Mouse (Mus musculus): Measurements from ENCODE around the gene Dhrs13. TPM values are rescaled to one million over a fixed set of nuclear protein-coding genes. Genes with fewer than 3 reads are reported as not detected.
"Not testable (repeated sequence)": the region's sequence is repeated elsewhere in the genome, so short reads cannot be mapped to it uniquely, and the experiment has no call there.

Dhrs13 gene
- polyA plus RNA-seq, 1 experiment from 2014 or later: 17.9 TPM

DNA sequence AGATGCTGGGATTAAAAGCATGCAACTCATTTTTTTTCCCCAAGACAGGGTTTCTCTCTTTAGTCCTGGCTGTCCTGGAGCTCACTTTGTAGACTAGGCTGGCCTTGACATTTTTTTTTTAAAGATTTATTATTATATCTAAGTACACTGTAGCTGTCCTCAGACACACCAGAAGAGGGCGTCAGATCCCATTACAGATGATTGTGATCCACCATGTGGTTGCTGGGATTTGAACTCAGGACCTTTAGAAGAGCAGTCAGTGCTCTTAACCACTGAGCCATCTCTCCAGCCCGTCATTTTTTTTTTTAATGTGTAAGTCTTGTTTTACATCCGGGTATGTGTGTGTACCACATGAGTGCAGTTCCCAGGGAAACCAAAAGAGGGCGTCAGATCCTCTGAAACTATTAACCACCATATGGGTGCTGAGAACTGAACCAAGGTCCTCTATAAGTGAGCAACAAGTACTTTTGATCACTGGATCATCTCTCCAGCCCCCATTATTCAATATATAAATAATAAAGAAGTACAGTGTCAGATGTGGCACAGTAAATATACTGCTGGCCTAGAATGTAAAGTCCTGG lies 10.3 kb downstream of the Dhrs13 start:
- DNase-seq (ENCODE audit: low read depth, low spot score); CTCF ChIA-PET; in situ Hi-C loops (cut with MboI; ENCODE audit: low pct_unique_long_range_greater_than_20kb); ATAC-seq; POLR2A ChIA-PET; H3K27me3 ChIP-seq: not testable (repeated sequence)
- TF ChIP-seq CTCF (IDR thresholded peaks at IDR 0.05): peak; percentile 50

GRCm38 (mm10) chr11:78044758-78045251 lies 12.7 kb downstream of the Dhrs13 start:
- no peak for TF ChIP-seq CTCF (IDR thresholded peaks at IDR 0.05)
- POLR2A ChIA-PET: interaction anchor here (0.6 to 2.0 kb wide), 6 partner anchors 13 to 119 kb away, joined by 3 to 4 read pairs (median 3); no protein-coding TSS in a partner anchor
- CTCF ChIA-PET: interaction anchor here (1.2 to 1.6 kb wide), 3 partner anchors 12 to 131 kb away, joined by 3 to 8 read pairs (median 5); no protein-coding TSS in a partner anchor
- no peaks in the 10 kb centered on the region for H3K27me3 ChIP-seq
- ATAC-seq (peak; percentile 47), DNase-seq (ENCODE audit: low read depth, low spot score) (no peak)
- in situ Hi-C loops (cut with MboI; ENCODE audit: low pct_unique_long_range_greater_than_20kb): no loop called here

GRCm38 (mm10) chr11:78048637-78049036 lies 16.6 kb downstream of the Dhrs13 start:
- ATAC-seq; POLR2A ChIA-PET; in situ Hi-C loops (cut with MboI; ENCODE audit: low pct_unique_long_range_greater_than_20kb); H3K27me3 ChIP-seq; DNase-seq (ENCODE audit: low read depth, low spot score): not testable (repeated sequence)
- CTCF ChIA-PET: interaction anchor here (1.0 kb wide), 1 partner anchor 29 kb away, joined by 3 read pairs; no protein-coding TSS in a partner anchor

GRCm38 (mm10) chr11:78053078-78053477 lies 21.0 kb downstream of the Dhrs13 start:
- ChIA-PET CTCF (no interaction called here), POLR2A (interaction anchor here (0.5 to 0.6 kb wide), 2 partner anchors 13 to 110 kb away, joined by 3 read pairs; no protein-coding TSS in a partner anchor)

DNA sequence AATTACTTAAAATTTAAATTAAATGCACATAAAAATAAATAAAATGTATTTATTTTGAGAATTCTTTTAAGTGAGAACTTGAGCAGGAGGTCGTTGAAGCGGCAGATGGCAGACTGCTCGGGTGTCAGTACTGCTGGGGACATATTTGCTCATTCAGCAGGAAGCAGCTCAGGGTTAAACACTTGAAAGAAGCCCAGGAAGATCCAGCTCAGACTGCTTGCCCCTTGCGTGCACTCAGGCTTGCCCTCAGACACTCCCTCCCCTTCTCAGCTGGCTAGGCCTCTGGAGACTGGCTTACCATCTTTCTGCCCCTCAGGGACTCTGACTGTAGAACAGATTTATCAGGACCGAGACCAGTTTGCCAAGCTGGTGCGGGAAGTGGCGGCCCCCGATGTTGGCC lies 24.9 kb downstream of the Dhrs13 start:
- no peak for DNase-seq (ENCODE audit: low read depth, low spot score)
- no peak for ATAC-seq
- POLR2A ChIA-PET: interaction anchor here (0.6 to 1.2 kb wide), 2 partner anchors 23 to 53 kb away, joined by 3 read pairs; partner anchors contain the start of gene Eral1
- in situ Hi-C loops (cut with MboI; ENCODE audit: low pct_unique_long_range_greater_than_20kb): loop anchor here (5.0 kb wide), 1 partner anchor 100 kb away; no protein-coding TSS in a partner anchor
- no peak for TF ChIP-seq CTCF (IDR thresholded peaks at IDR 0.05)
- CTCF ChIA-PET: interaction anchor here (1.0 to 1.3 kb wide), 2 partner anchors 116 to 120 kb away, joined by 3 read pairs; partner anchors contain the start of genes Nek8 and Tlcd1
- no peaks in the 10 kb centered on the region for H3K27me3 ChIP-seq

More at GRCm38 (mm10) chr11:78053078-78053477, 21.0 kb downstream of the Dhrs13 start:
- in situ Hi-C loops (cut with MboI; ENCODE audit: low pct_unique_long_range_greater_than_20kb): no loop called here
- TF ChIP-seq CTCF (IDR thresholded peaks at IDR 0.05): no peak
- ATAC-seq (no peak), DNase-seq (ENCODE audit: low read depth, low spot score) (no peak)
- no peaks in the 10 kb centered on the region for H3K27me3 ChIP-seq

DNA sequence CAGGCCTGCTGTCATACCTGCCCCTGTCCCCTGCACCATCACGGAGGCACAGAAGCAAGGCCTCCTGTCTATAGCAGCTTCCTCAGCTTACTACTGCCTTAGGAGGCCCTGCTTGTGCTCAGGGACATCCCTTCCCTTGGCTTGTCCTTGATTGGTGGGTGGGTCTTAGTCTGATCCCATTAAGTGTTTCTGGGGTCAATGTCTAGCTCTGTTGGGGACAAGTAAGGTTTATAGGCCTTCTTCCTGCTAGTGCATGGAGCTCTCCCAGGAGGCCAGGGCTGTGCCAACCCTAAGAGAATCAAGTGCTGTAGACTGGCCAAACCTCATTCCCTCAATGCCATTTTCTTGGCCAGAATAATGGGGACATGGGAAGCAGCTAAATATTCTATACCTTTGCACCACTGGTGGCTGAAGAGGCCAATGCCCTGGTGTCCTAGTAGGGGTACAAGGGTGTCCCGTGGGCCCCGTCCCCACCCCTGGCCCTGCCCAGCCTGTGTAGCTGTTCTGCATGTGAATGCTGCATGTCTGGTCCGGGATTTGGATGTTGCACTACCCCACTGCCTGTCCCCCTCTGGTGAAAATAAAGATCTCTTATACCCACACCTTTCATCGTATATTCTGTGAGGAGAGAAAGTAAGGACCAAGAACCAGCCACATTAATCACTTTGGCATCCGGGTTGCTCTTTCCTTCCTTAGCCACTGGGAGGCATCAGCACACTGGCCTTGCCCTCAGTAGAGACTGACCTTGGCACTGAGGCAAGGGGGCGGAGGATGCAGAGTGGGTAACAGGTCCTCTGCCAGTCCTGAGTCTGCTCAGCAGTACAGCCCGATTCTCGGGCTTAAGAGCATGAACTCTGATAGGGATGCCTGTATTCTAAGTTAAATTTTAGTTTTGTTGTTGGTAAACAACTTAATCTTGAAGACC lies 28.0 kb downstream of the Dhrs13 start:
- DNase-seq (ENCODE audit: low read depth, low spot score): no peak
- in situ Hi-C loops (cut with MboI; ENCODE audit: low pct_unique_long_range_greater_than_20kb): loop anchor here (5.0 kb wide), 1 partner anchor 97 kb away; no protein-coding TSS in a partner anchor
- ChIA-PET POLR2A (interaction anchor here (0.9 kb wide), 1 partner anchor 15 kb away, joined by 3 read pairs; no protein-coding TSS in a partner anchor), CTCF (interaction anchor here (0.8 kb wide), 2 partner anchors 92 to 116 kb away, joined by 3 read pairs; no protein-coding TSS in a partner anchor)
- TF ChIP-seq CTCF (IDR thresholded peaks at IDR 0.05): no peak
- H3K27me3 ChIP-seq: no peaks in the 10 kb centered on the region
- peak; percentile 55 for ATAC-seq

DNA sequence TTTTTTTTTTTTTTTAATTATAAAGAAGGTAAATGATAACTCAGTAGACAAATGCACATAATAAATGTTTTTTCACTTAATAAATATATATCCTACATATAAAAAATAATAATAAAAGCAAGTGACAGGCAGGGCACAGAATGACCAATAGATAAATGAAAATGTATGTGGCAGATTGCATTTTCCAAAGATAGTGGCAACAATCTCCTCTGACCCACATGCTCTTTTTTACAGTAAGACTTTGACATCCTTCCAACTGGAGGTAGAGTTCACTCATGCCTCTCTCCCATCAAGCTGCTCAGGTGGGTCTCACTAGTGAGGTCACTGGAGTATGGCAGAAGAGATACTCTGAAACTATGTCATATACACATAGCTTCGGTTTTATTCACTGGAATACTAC lies 30.5 kb downstream of the Dhrs13 start:
- ChIA-PET POLR2A (no interaction called here), CTCF (no interaction called here)
- in situ Hi-C loops (cut with MboI; ENCODE audit: low pct_unique_long_range_greater_than_20kb): no loop called here
- no peak for TF ChIP-seq CTCF (IDR thresholded peaks at IDR 0.05)
- ATAC-seq (no peak), DNase-seq (ENCODE audit: low read depth, low spot score) (no peak)
- no peaks in the 10 kb centered on the region for H3K27me3 ChIP-seq

DNA sequence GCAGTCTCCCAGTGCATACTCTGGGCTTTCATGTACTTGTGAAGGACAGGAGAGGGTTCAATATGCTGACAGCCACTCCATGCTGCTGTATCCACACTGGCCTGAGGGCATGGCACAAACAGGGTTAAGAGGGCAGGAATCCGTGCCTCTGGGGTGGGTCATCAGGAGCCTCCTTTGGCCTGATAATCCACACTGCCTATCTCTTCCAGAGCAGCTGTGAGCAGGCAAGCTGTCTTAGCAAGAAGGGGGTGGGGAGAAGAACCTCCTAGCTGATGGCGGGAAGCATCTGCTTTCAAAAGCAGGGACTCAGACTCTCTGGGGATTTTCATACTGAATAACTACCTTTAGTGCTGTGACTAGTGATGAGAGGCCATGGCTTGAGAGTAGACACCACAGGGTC lies 33.8 kb downstream of the Dhrs13 start:
- DNase-seq (ENCODE audit: low read depth, low spot score): no peak
- no peak for ATAC-seq
- ChIA-PET CTCF (no interaction called here), POLR2A (interaction anchor here (0.7 kb wide), 1 partner anchor 18 kb away, joined by 3 read pairs; no protein-coding TSS in a partner anchor)
- in situ Hi-C loops (cut with MboI; ENCODE audit: low pct_unique_long_range_greater_than_20kb): no loop called here
- TF ChIP-seq CTCF (IDR thresholded peaks at IDR 0.05): no peak
- no peaks in the 10 kb centered on the region for H3K27me3 ChIP-seq

DNA sequence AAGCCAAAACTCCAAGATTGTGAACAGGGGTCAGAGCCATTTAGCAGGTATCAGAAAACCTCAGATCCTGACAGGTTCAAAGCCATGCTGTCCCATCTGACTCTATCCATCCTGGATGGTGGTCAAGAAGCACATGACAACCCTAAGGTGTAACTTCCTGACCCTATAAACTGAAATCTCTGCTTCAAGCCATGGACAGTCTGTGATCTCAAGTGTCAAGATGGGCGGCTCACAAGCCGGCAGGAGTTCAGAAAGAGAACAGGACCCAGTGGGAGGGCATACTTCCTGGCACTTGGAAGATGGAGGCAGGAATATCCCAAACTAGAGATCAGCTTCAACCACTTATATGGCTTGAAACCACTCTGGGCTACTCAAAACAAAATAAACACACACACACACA lies 34.6 kb downstream of the Dhrs13 start:
- no peaks in the 10 kb centered on the region for H3K27me3 ChIP-seq
- ATAC-seq (no peak), DNase-seq (ENCODE audit: low read depth, low spot score) (no peak)
- CTCF ChIA-PET: no interaction called here
- in situ Hi-C loops (cut with MboI; ENCODE audit: low pct_unique_long_range_greater_than_20kb): no loop called here
- POLR2A ChIA-PET: no interaction called here
- no peak for TF ChIP-seq CTCF (IDR thresholded peaks at IDR 0.05)

- ATAC-seq: no peak
- no peak for TF ChIP-seq CTCF (IDR thresholded peaks at IDR 0.05)
- DNase-seq (ENCODE audit: low read depth, low spot score): no peak
- POLR2A ChIA-PET: no interaction called here
- no peaks in the 10 kb centered on the region for H3K27me3 ChIP-seq
- in situ Hi-C loops (cut with MboI; ENCODE audit: low pct_unique_long_range_greater_than_20kb): no loop called here
- CTCF ChIA-PET: no interaction called here
Measured at GRCm38 (mm10) chr11:78067566-78067965, 35.5 kb downstream of the Dhrs13 start.
